Mouse (Mus musculus): ENCODE measurements around the gene Stx5a. TPM values are rescaled to one million over a fixed set of nuclear protein-coding genes. Genes with fewer than 3 reads are reported as not detected.

Stx5a gene
- total RNA-seq, 2 experiments from 2014 or later, result 59.1 to 60.5 TPM

GRCm38 (mm10) chr19:8739646-8740045, 1.6 kb upstream of the Stx5a start:
- DNase-seq (ENCODE audit: low spot score in 2 of 2), result no peak

GRCm38 (mm10) chr19:8740603-8741002, 610 bp upstream of the Stx5a start, which contains the start of gene 1700092M07Rik:
Gene 1700092M07Rik, plus strand, starts transcription at chr19:8740718.
- DNase-seq (ENCODE audit: low spot score in 2 of 2), result peak in 1 of 2 experiments; percentile 8

- peak in 1 of 2 experiments; percentile 13 for DNase-seq (ENCODE audit: low spot score in 2 of 2)
Measured at GRCm38 (mm10) chr19:8742176-8742575, 963 bp downstream of the Stx5a start.

- DNase-seq (ENCODE audit: low spot score in 2 of 2), result no peak
Measured at GRCm38 (mm10) chr19:8745382-8745781, 4.2 kb downstream of the Stx5a start.

- no peak for DNase-seq (ENCODE audit: low spot score in 2 of 2)
Measured at GRCm38 (mm10) chr19:8747368-8747767, 6.2 kb downstream of the Stx5a start.

- DNase-seq (ENCODE audit: low spot score in 2 of 2), result no peak
Measured at GRCm38 (mm10) chr19:8755652-8756051, 14.4 kb downstream of the Stx5a start.

- peak; percentile 91 to 95 for DNase-seq (ENCODE audit: low spot score in 2 of 2)
Measured at GRCm38 (mm10) chr19:8756635-8757387, 15.6 kb downstream of the Stx5a start, which contains the start of gene Nxf1. Gene Nxf1, plus strand, starts transcription at chr19:8757073.

- DNase-seq (ENCODE audit: low spot score in 2 of 2), result no peak
Measured at GRCm38 (mm10) chr19:8757471-8757998, 16.3 kb downstream of the Stx5a start.

- DNase-seq (ENCODE audit: low spot score in 2 of 2), result no peak
Measured at GRCm38 (mm10) chr19:8758899-8759298, 17.7 kb downstream of the Stx5a start.

- DNase-seq (ENCODE audit: low spot score in 2 of 2), result no peak
Measured at GRCm38 (mm10) chr19:8760757-8761156, 19.5 kb downstream of the Stx5a start.

- no peak for DNase-seq (ENCODE audit: low spot score in 2 of 2)
Measured at GRCm38 (mm10) chr19:8763276-8763675, 22.1 kb downstream of the Stx5a start.

GRCm38 (mm10) chr19:8765562-8765961, 24.3 kb downstream of the Stx5a start:
- DNase-seq (ENCODE audit: low spot score in 2 of 2), result no peak

- DNase-seq (ENCODE audit: low spot score in 2 of 2), result peak; percentile 63 to 79
Measured at GRCm38 (mm10) chr19:8770567-8771270, 29.5 kb downstream of the Stx5a start, which contains the start of gene Tmem223. Gene Tmem223, plus strand, starts transcription at chr19:8770996.

- no peak for DNase-seq (ENCODE audit: low spot score in 2 of 2)
Measured at GRCm38 (mm10) chr19:8772996-8773395, 31.8 kb downstream of the Stx5a start.

- DNase-seq (ENCODE audit: low spot score in 2 of 2), result no peak
Measured at GRCm38 (mm10) chr19:8773409-8773808, 32.2 kb downstream of the Stx5a start.

GRCm38 (mm10) chr19:8774086-8774835, 33.0 kb downstream of the Stx5a start, which contains the start of gene Tmem179b:
Gene Tmem179b, minus strand, starts transcription at chr19:8774467.
- DNase-seq (ENCODE audit: low spot score in 2 of 2), result peak; percentile 91 to 97

- DNase-seq (ENCODE audit: low spot score in 2 of 2), result no peak
Measured at GRCm38 (mm10) chr19:8774951-8775421, 33.8 kb downstream of the Stx5a start.

- DNase-seq (ENCODE audit: low spot score in 2 of 2), result peak; percentile 54 to 86
Measured at GRCm38 (mm10) chr19:8786008-8786781, 45.0 kb downstream of the Stx5a start, which contains the start of gene Taf6l. Gene Taf6l, minus strand, starts transcription at chr19:8786417.

GRCm38 (mm10) chr19:8788521-8788920, 47.3 kb downstream of the Stx5a start:
- DNase-seq (ENCODE audit: low spot score in 2 of 2), result no peak

- no peak for DNase-seq (ENCODE audit: low spot score in 2 of 2)
Measured at GRCm38 (mm10) chr19:8789171-8789570, 48.0 kb downstream of the Stx5a start.
